Mouse (Mus musculus) stomach, postnatal 0 days (tissue): ENCODE data around the gene Creb3l2.

Source experiments
- CTCF ChIP-seq: IDR thresholded peaks from 2 replicates; pipeline ENCODE4 v1.5.1; 2016; ENCODE audit warnings: antibody characterized with exemption, low read depth, mild to moderate bottlenecking, moderate library complexity
- EP300 ChIP-seq: optimal IDR thresholded peaks from 2 replicates; pipeline ENCODE3; 2016; ENCODE audit warnings: antibody characterized with exemption

DNA sequence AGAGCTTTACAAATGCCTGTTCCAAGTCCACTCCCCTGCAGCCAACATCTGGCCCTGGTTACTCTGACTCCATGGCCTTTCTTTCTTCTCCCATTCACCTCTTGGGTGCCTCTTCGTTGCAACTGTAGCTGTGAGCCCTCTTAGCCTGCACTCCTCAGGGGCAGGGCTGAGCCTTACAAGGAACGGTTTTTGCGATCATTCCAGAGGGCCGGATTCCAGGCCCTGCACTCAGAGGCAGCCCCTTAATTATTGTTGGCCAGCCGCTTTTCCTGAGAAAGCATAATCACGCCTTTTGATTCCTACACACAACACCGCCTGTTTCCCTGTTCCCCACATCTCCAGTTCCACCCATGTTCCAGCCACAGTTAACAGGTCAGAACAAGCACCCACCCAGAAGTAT lies 17.6 kb downstream of the Creb3l2 start:
- no peak for TF ChIP-seq CTCF
- no peak for TF ChIP-seq EP300
